Mouse (Mus musculus): ENCODE data around the gene Tmem136. TPM values are rescaled to one million over a fixed set of nuclear protein-coding genes. Genes with fewer than 3 reads are reported as not detected.

The Tmem136 gene
- total RNA-seq, 1 experiment = 5.1 TPM

DNA sequence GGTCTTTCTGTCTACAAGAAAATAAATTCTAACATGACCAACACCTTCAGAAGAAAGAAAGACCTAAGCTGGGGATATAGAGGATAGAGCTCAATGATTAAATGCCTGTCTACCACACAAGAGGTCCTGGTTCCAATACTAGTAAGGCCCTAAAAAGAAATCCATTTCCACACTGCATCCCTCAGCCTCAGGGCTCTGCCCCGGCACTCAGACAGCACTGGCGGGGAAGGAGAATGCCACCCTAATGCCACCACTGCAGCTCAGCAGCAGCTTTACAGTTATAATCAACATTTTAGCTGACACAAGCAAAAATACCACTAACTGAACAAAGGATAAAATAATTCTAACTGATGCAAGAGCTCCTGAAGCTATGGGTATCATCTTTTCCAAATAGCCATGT, 46.2 kb downstream of the Tmem136 start:
- TF ChIP-seq ZC3H11A (IDR thresholded peaks at IDR 0.05; ENCODE audit: borderline replicate concordance, low read depth, low read length) (no peak), MAFK (IDR thresholded peaks at IDR 0.05; ENCODE audit: insufficient read depth, low read depth, low read length) (no peak), ZNF384 (IDR thresholded peaks at IDR 0.05; ENCODE audit: low read depth, low read length) (no peak), HCFC1 (IDR thresholded peaks at IDR 0.05; ENCODE audit: borderline replicate concordance, insufficient read depth, low read length) (no peak), CHD2 (IDR thresholded peaks at IDR 0.05; ENCODE audit: low read depth, low read length) (no peak)
- no peak overlapping the region for H3K4me3 ChIP-seq (ENCODE audit: insufficient read depth in 1 of 2, low read depth in 1 of 2, low read length in 2 of 2, poor library complexity in 1 of 2, severe bottlenecking in 1 of 2)
- no peak overlapping the region for H3K9ac ChIP-seq (ENCODE audit: insufficient read depth, low read depth, low read length, poor library complexity, severe bottlenecking)
- H3K9me3 ChIP-seq (ENCODE audit: control insufficient read depth, insufficient read depth, low read depth, low read length) = no peaks in the 10 kb centered on the region
- H3K27ac ChIP-seq (ENCODE audit: insufficient read depth, low read depth, low read length, poor library complexity, severe bottlenecking) = no peak overlapping the region
- in situ Hi-C loops (cut with MboI; ENCODE audit: low sequenced_read_pairs in 2 of 2, unreplicated experiment in 2 of 2) = no loop called here
- no peak for DNase-seq (ENCODE audit: low read depth, low spot score)
- H3K4me1 ChIP-seq (ENCODE audit: control insufficient read depth in 2 of 2, insufficient read depth in 2 of 2, low read length in 2 of 2, poor library complexity in 1 of 2) = peaks cover 0 to 2% of the 10 kb centered on the region in 2 experiments; a peak in 1 of 4 replicates
- no peaks in the 10 kb centered on the region for H3K36me3 ChIP-seq (ENCODE audit: control insufficient read depth, insufficient read depth, low read length, poor library complexity, severe bottlenecking)

DNA sequence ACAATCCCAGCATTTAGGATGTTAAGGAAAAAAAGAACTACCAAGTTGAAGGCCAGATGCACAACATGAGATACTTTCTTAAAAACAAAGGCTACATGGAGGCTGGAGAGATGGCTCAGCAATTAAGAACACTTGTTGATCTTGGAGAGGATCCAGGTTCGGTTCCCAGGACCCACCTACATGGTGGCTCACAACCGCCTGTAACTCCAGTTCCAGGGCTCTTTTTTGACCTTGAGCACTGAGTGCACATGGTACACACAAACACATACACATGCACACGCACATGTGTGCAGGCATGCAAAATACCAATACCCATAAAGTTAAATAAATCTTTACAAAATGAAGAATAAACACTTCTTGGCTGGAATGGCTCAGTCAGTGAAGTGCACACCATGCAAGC, 48.5 kb downstream of the Tmem136 start:
- Histone ChIP-seq H3K4me3 (ENCODE audit: insufficient read depth in 1 of 2, low read depth in 1 of 2, low read length in 2 of 2, poor library complexity in 1 of 2, severe bottlenecking in 1 of 2) (no peak overlapping the region), H3K36me3 (ENCODE audit: control insufficient read depth, insufficient read depth, low read length, poor library complexity, severe bottlenecking) (no peaks in the 10 kb centered on the region), H3K9me3 (ENCODE audit: control insufficient read depth, insufficient read depth, low read depth, low read length) (no peaks in the 10 kb centered on the region), H3K27ac (ENCODE audit: insufficient read depth, low read depth, low read length, poor library complexity, severe bottlenecking) (no peak overlapping the region), H3K9ac (ENCODE audit: insufficient read depth, low read depth, low read length, poor library complexity, severe bottlenecking) (no peak overlapping the region), H3K4me1 (ENCODE audit: control insufficient read depth in 2 of 2, insufficient read depth in 2 of 2, low read length in 2 of 2, poor library complexity in 1 of 2) (peaks cover 0 to 2% of the 10 kb centered on the region in 2 experiments; a peak in 1 of 4 replicates)
- TF ChIP-seq ZNF384 (IDR thresholded peaks at IDR 0.05; ENCODE audit: low read depth, low read length) = no peak
- TF ChIP-seq HCFC1 (IDR thresholded peaks at IDR 0.05; ENCODE audit: borderline replicate concordance, insufficient read depth, low read length) = no peak
- TF ChIP-seq CHD2 (IDR thresholded peaks at IDR 0.05; ENCODE audit: low read depth, low read length) = no peak
- no peak for TF ChIP-seq ZC3H11A (IDR thresholded peaks at IDR 0.05; ENCODE audit: borderline replicate concordance, low read depth, low read length)
- TF ChIP-seq MAFK (IDR thresholded peaks at IDR 0.05; ENCODE audit: insufficient read depth, low read depth, low read length) = no peak
- DNase-seq (ENCODE audit: low read depth, low spot score) = no peak
- in situ Hi-C loops (cut with MboI; ENCODE audit: low sequenced_read_pairs in 2 of 2, unreplicated experiment in 2 of 2) = no loop called here

DNA sequence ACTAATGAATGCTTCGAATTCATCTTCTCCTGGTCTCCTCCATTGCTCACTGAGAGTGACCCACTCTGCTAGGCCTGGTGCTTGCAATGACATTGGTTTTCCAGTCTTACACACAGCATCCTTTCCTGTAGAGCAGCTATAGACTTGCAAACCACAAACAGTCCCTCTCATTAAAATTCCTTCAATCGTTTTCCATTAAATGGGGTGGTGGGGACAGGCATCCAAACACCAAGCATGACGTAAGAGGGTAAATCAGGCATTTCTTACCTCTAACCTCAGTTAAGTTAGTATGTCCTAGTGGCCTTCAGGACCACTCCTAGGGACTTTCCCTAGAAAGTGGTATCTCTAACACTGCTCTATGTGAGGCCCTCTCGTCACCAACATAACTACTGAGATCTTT, 51.1 kb downstream of the Tmem136 start:
- H3K4me1 ChIP-seq (ENCODE audit: control insufficient read depth in 2 of 2, insufficient read depth in 2 of 2, low read length in 2 of 2, poor library complexity in 1 of 2) = 0 out of 4 replicates have a peak, but pooled peaks cover 0 to 2% of the 10 kb centered on the region in 2 experiments
- no peaks in the 10 kb centered on the region for H3K9me3 ChIP-seq (ENCODE audit: control insufficient read depth, insufficient read depth, low read depth, low read length)
- H3K9ac ChIP-seq (ENCODE audit: insufficient read depth, low read depth, low read length, poor library complexity, severe bottlenecking) = no peak overlapping the region
- DNase-seq (ENCODE audit: low read depth, low spot score) = no peak
- H3K36me3 ChIP-seq (ENCODE audit: control insufficient read depth, insufficient read depth, low read length, poor library complexity, severe bottlenecking) = no peaks in the 10 kb centered on the region
- H3K4me3 ChIP-seq (ENCODE audit: insufficient read depth in 1 of 2, low read depth in 1 of 2, low read length in 2 of 2, poor library complexity in 1 of 2, severe bottlenecking in 1 of 2) = no peak overlapping the region
- in situ Hi-C loops (cut with MboI; ENCODE audit: low sequenced_read_pairs in 2 of 2, unreplicated experiment in 2 of 2) = no loop called here
- no peak for TF ChIP-seq HCFC1 (IDR thresholded peaks at IDR 0.05; ENCODE audit: borderline replicate concordance, insufficient read depth, low read length)
- H3K27ac ChIP-seq (ENCODE audit: insufficient read depth, low read depth, low read length, poor library complexity, severe bottlenecking) = no peak overlapping the region

DNA sequence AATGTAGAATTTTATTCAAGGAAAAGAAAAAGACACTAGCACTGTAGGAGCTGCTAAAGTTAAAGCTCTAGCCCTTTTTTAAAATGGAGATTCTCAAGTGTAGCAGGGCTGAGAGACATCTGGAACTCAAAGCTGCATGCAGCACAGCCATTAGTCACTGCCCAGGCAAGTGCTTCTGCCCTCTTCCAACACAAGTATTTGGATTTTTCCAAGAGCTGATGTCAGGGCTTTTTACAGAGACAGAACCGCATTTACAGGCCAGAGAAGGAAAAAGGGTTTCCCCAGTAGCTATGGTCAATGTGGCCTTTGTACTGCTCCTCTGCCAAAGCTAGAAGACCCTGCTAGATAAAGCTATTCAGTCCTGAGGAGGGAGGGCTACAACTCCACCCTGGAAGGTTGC, 54.8 kb downstream of the Tmem136 start:
- no peaks in the 10 kb centered on the region for H3K36me3 ChIP-seq (ENCODE audit: control insufficient read depth, insufficient read depth, low read length, poor library complexity, severe bottlenecking)
- no peak for TF ChIP-seq MAFK (IDR thresholded peaks at IDR 0.05; ENCODE audit: insufficient read depth, low read depth, low read length)
- no peak for TF ChIP-seq CHD2 (IDR thresholded peaks at IDR 0.05; ENCODE audit: low read depth, low read length)
- TF ChIP-seq ZNF384 (IDR thresholded peaks at IDR 0.05; ENCODE audit: low read depth, low read length) = no peak
- TF ChIP-seq ZC3H11A (IDR thresholded peaks at IDR 0.05; ENCODE audit: borderline replicate concordance, low read depth, low read length) = no peak
- 0 out of 4 replicates have a peak, but pooled peaks cover 0 to 2% of the 10 kb centered on the region in 2 experiments for H3K4me1 ChIP-seq (ENCODE audit: control insufficient read depth in 2 of 2, insufficient read depth in 2 of 2, low read length in 2 of 2, poor library complexity in 1 of 2)
- H3K9me3 ChIP-seq (ENCODE audit: control insufficient read depth, insufficient read depth, low read depth, low read length) = no peaks in the 10 kb centered on the region
- H3K4me3 ChIP-seq (ENCODE audit: insufficient read depth in 1 of 2, low read depth in 1 of 2, low read length in 2 of 2, poor library complexity in 1 of 2, severe bottlenecking in 1 of 2) = no peak overlapping the region
- DNase-seq (ENCODE audit: low read depth, low spot score) = no peak
- no peak overlapping the region for H3K9ac ChIP-seq (ENCODE audit: insufficient read depth, low read depth, low read length, poor library complexity, severe bottlenecking)
- H3K27ac ChIP-seq (ENCODE audit: insufficient read depth, low read depth, low read length, poor library complexity, severe bottlenecking) = no peak overlapping the region
- in situ Hi-C loops (cut with MboI; ENCODE audit: low sequenced_read_pairs in 2 of 2, unreplicated experiment in 2 of 2) = no loop called here

Other genes with a start within 250 kb of the Tmem136 start
- 0.22 and 0.32 TPM in 2 replicates for gene Grik4, start 172.1 kb downstream of the Tmem136 start, total RNA-seq (2012; rRNA removed)
- gene Arhgef12, start 9.3 kb downstream of the Tmem136 start, total RNA-seq (2012; rRNA removed) = 22.2 and 23.2 TPM in 2 replicates
- gene Pou2f3, start 93.8 kb upstream of the Tmem136 start, total RNA-seq (2012; rRNA removed) = 0.58 and 1.5 TPM in 2 replicates
- gene Oaf, start 123.3 kb upstream of the Tmem136 start, total RNA-seq (2012; rRNA removed) = 8.4 and 22.8 TPM in 2 replicates
- gene Trim29, start 194.3 kb upstream of the Tmem136 start, total RNA-seq (2012; rRNA removed) = 0.22 and 0.74 TPM in 2 replicates

All from ES-E14 (cell line).